Mouse (Mus musculus): ENCODE results near the gene Dohh.

- no peak for TF ChIP-seq GATA1 (IDR thresholded peaks at IDR 0.05; ENCODE audit: borderline replicate concordance, low read length)
- no peak for TF ChIP-seq FLI1 (IDR thresholded peaks at IDR 0.05; ENCODE audit: low read length)
Measured at GRCm38 (mm10) chr10:81417227-81418215, 33.3 kb downstream of the Dohh start.

Data from megakaryocyte, embryonic 14.5 days (primary cell).